ENCODE assay signal across 11 mouse cellular contexts in the genomic region with DNA sequence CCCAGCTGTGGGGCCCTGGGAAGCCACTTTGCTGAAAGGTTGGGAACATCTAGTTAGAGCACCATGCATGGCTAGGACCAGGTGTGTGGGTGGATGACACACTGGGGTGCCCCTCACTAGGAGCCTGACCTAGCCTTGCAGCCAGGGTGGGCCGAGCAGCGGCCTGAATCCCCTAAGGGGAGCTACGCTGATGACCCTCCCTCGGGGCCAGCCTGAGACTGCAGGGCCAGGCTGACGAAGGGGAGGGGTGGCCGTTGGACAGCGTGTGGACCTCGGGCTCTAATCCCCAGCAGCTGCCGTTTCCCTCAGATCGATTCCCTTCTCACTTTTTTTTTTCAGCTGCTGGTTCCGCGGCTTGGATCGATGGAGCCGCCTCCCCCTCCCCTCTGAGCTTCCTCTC. TPM values are rescaled to one million over a fixed set of nuclear protein-coding genes. Genes with fewer than 3 reads are reported as not detected.
DNase-seq lines count a peak whose midpoint lies in the region; ATAC-seq and TF ChIP-seq lines count a peak whose summit lies in the region.
"Had no signal": no experiment of that assay in that cellular context is flagged by ENCODE, and none has a peak within 500 bp of the region (broad histone marks: within the 10 kb centered on the region; RNA-seq: fewer than 3 reads in every experiment).

No protein-coding gene starts in this region.

- H3K4me3 ChIP-seq in forebrain, embryonic 10.5 days: peak overlapping the region; percentile 19; the same call in 1 of the 2 replicates
- H3K4me3 ChIP-seq in forebrain, embryonic 16.5 days (replicated peaks; ENCODE audit: low read length): no peak overlapping the region
- H3K4me3 ChIP-seq in MEL (ENCODE audit: control insufficient read depth in 1 of 2, insufficient read depth in 1 of 2, low read depth in 2 of 2, low read length in 2 of 2): no peak overlapping the region
- no peak overlapping the region for H3K4me3 ChIP-seq in hindbrain, embryonic 12.5 days
- peak overlapping the region; percentile 45 for H3K4me3 ChIP-seq in midbrain, embryonic 14.5 days (replicated peaks; ENCODE audit: low read depth, low read length)

- WGBS in forebrain, embryonic 10.5 days: 0% methylated on average over 14 of the region's 14 CpGs
- WGBS in forebrain, embryonic 16.5 days: 2% methylated on average over 14 of the region's 14 CpGs
- WGBS in hindbrain, embryonic 12.5 days: 0% methylated on average over 14 of the region's 14 CpGs
- 1% methylated on average over 14 of the region's 14 CpGs for WGBS in midbrain, embryonic 14.5 days

- no peak for ATAC-seq in forebrain, embryonic 16.5 days
- no peak for ATAC-seq in hindbrain, embryonic 12.5 days (ENCODE audit: low FRiP score)
- no peak for ATAC-seq in midbrain, embryonic 14.5 days (ENCODE audit: low FRiP score, low TSS enrichment)
- ATAC-seq in inflammation-experienced regulatory T-cells, adult 6 months: no peak

- peaks cover 100% of the 10 kb centered on the region for H3K4me1 ChIP-seq in forebrain, embryonic 10.5 days
- H3K4me1 ChIP-seq in forebrain, embryonic 16.5 days (replicated peaks; ENCODE audit: control insufficient read depth, insufficient read depth, low read length): peaks cover 67% of the 10 kb centered on the region
- peaks cover 23 to 42% of the 10 kb centered on the region in 2 experiments; a peak in 3 of 4 replicates for H3K4me1 ChIP-seq in MEL (ENCODE audit: control insufficient read depth in 1 of 2, insufficient read depth in 2 of 2, low read length in 2 of 2)
- H3K4me1 ChIP-seq in hindbrain, embryonic 12.5 days: peaks cover 99% of the 10 kb centered on the region
- peaks cover 77% of the 10 kb centered on the region for H3K4me1 ChIP-seq in midbrain, embryonic 14.5 days (ENCODE audit: control insufficient read depth, insufficient read depth, low read length)

- H3K4me2 ChIP-seq in forebrain, embryonic 16.5 days (ENCODE audit: low read length): no peak overlapping the region
- H3K4me2 ChIP-seq in hindbrain, embryonic 12.5 days (replicated peaks): peak overlapping the region; percentile 58
- H3K4me2 ChIP-seq in midbrain, embryonic 14.5 days (ENCODE audit: low read length): peak overlapping the region; percentile 70

- intact Hi-C loops in gastrocnemius, postnatal 36 days (cut with DNase I): no loop called here

- TF ChIP-seq CTCF in MEL (IDR thresholded peaks at IDR 0.05 in 2 of 3, conservative IDR thresholded peaks at IDR 0.05 in 1 of 3; ENCODE audit: control insufficient read depth in 1 of 3, insufficient read depth in 1 of 3, low read depth in 2 of 3, low read length in 3 of 3, poor library complexity in 1 of 3, severe bottlenecking in 1 of 3): no peak

- peak overlapping the region; percentile 80 for H3K27ac ChIP-seq in forebrain, embryonic 10.5 days
- no peak overlapping the region for H3K27ac ChIP-seq in forebrain, embryonic 16.5 days (ENCODE audit: low read length)
- H3K27ac ChIP-seq in MEL (ENCODE audit: control insufficient read depth, low read depth, low read length): peak overlapping the region; percentile 4; the same call in 1 of the 2 replicates
- peak overlapping the region; percentile 65 for H3K27ac ChIP-seq in hindbrain, embryonic 12.5 days
- H3K27ac ChIP-seq in midbrain, embryonic 14.5 days (replicated peaks; ENCODE audit: low read depth, low read length): peak overlapping the region; percentile 90
- H3K27ac ChIP-seq: liver, embryonic 14.5 days had no signal

- no peak for TF ChIP-seq EP300 in MEL (IDR thresholded peaks at IDR 0.05; ENCODE audit: low read depth in 1 of 2, low read length in 2 of 2)

- no peak for TF ChIP-seq POLR2A in MEL (IDR thresholded peaks at IDR 0.05; ENCODE audit: control insufficient read depth in 1 of 2, insufficient read depth in 1 of 2, low read depth in 1 of 2, low read length in 2 of 2, poor library complexity in 1 of 2)

- H3K9ac ChIP-seq in forebrain, embryonic 16.5 days (replicated peaks; ENCODE audit: low read depth, low read length): no peak overlapping the region
- H3K9ac ChIP-seq in MEL (ENCODE audit: control insufficient read depth, low read depth, low read length, poor library complexity, severe bottlenecking): peak overlapping the region; percentile 19; the same call in 1 of the 2 replicates
- peak overlapping the region; percentile 2; the same call in 1 of the 2 replicates for H3K9ac ChIP-seq in hindbrain, embryonic 12.5 days
- H3K9ac ChIP-seq in midbrain, embryonic 14.5 days (replicated peaks; ENCODE audit: low read length): peak overlapping the region; percentile 41
- H3K9ac ChIP-seq: liver, embryonic 14.5 days had no signal

- peaks cover 100% of the 10 kb centered on the region for H3K27me3 ChIP-seq in forebrain, embryonic 10.5 days (ENCODE audit: poor library complexity, severe bottlenecking)
- H3K27me3 ChIP-seq in forebrain, embryonic 16.5 days (replicated peaks; ENCODE audit: control insufficient read depth, insufficient read depth, low read length): peaks cover 30% of the 10 kb centered on the region
- H3K27me3 ChIP-seq in MEL (ENCODE audit: control insufficient read depth in 1 of 2, insufficient read depth in 2 of 2, low read length in 2 of 2): peaks cover 2 to 3% of the 10 kb centered on the region in 2 experiments; a peak in 2 of 4 replicates
- peaks cover 72% of the 10 kb centered on the region for H3K27me3 ChIP-seq in hindbrain, embryonic 12.5 days
- H3K27me3 ChIP-seq in midbrain, embryonic 14.5 days (ENCODE audit: control insufficient read depth, insufficient read depth, low read length): peaks cover 9% of the 10 kb centered on the region; the same call in 1 of the 2 replicates

- TF ChIP-seq RAD21 in MEL (IDR thresholded peaks at IDR 0.05; ENCODE audit: low read depth, low read length): no peak

- no peak for DNase-seq in forebrain, embryonic 10.5 days (ENCODE audit: extremely low spot score, low spot score)
- no peak for DNase-seq in MEL (ENCODE audit: low read depth, low spot score)
- DNase-seq in midbrain, embryonic 14.5 days: peak; percentile 47
- DNase-seq in gastrocnemius, postnatal 10 days: no peak
- no peak for DNase-seq in gastrocnemius, postnatal 36 days
- DNase-seq: kidney, adult 18-20 months had no signal

- H3K79me2 ChIP-seq in MEL (ENCODE audit: control insufficient read depth, insufficient read depth, low read length, poor library complexity): no peaks in the 10 kb centered on the region; the same call in 1 of the 2 replicates

- no peaks in the 10 kb centered on the region for H3K9me3 ChIP-seq in forebrain, embryonic 10.5 days
- no peaks in the 10 kb centered on the region for H3K9me3 ChIP-seq in forebrain, embryonic 16.5 days (ENCODE audit: control insufficient read depth, low read length)
- no peaks in the 10 kb centered on the region for H3K9me3 ChIP-seq in MEL (replicated peaks; ENCODE audit: insufficient read depth, low read length)
- H3K9me3 ChIP-seq in hindbrain, embryonic 12.5 days (replicated peaks): no peaks in the 10 kb centered on the region
- no peaks in the 10 kb centered on the region for H3K9me3 ChIP-seq in midbrain, embryonic 14.5 days (ENCODE audit: control insufficient read depth, low read length)

- H3K36me3 ChIP-seq in forebrain, embryonic 10.5 days (replicated peaks): no peaks in the 10 kb centered on the region
- no peaks in the 10 kb centered on the region for H3K36me3 ChIP-seq in forebrain, embryonic 16.5 days (ENCODE audit: control insufficient read depth, insufficient read depth)
- H3K36me3 ChIP-seq in MEL (ENCODE audit: control insufficient read depth in 1 of 2, insufficient read depth in 2 of 2, low read length in 2 of 2): peaks cover 0 to 27% of the 10 kb centered on the region in 2 experiments; a peak in 2 of 4 replicates
- no peaks in the 10 kb centered on the region for H3K36me3 ChIP-seq in hindbrain, embryonic 12.5 days
- no peaks in the 10 kb centered on the region for H3K36me3 ChIP-seq in midbrain, embryonic 14.5 days (ENCODE audit: control insufficient read depth, insufficient read depth, low read length)

RNA-seq across cellular contexts. Expression of a gene that starts 1.3 kb away (rescaled TPM):
- 3.1 and 3.4 TPM in 2 replicates for polyA plus RNA-seq in forebrain, embryonic 10.5 days (2016; fragmentation: Nextera tagmentation; extraction: Ambion mirVana)
- 4.0 and 7.2 TPM in 2 replicates for polyA plus RNA-seq in forebrain, embryonic 16.5 days (2015; fragmentation: Nextera tagmentation; extraction: Ambion mirVana)
- 0.19 TPM in 1 of 2 replicates, not detected in the other for total RNA-seq in MEL (2012; rRNA removed)
- under 1 TPM in 1 of 2 experiments, not detected in 1; 0.18 TPM for polyA plus RNA-seq in MEL (2012; ENCODE audit: insufficient read depth in 1 of 2, insufficient read length in 2 of 2, low read depth in 1 of 2, low replicate concordance in 2 of 2, missing spikeins in 1 of 2)
- polyA plus RNA-seq in hindbrain, embryonic 12.5 days (2016; fragmentation: Nextera tagmentation; extraction: Ambion mirVana): 18.3 and 19.0 TPM in 2 replicates
- 16.6 and 34.3 TPM in 2 replicates for polyA plus RNA-seq in midbrain, embryonic 14.5 days (2014; fragmentation: Nextera tagmentation; extraction: Ambion mirVana)
- polyA plus RNA-seq in inflammation-experienced regulatory T-cells, adult 6 months (2017; shearing (Covaris generic)): not detected
- not detected for total RNA-seq in gastrocnemius, postnatal 10 days (2021)
- total RNA-seq in gastrocnemius, postnatal 36 days (2021): not detected
- total RNA-seq: neutrophil, adult 5-6 weeks had no signal

RNA-seq across cellular contexts. Expression of a gene that starts 13.2 kb away (rescaled TPM):
- polyA plus RNA-seq in forebrain, embryonic 10.5 days (2016; fragmentation: Nextera tagmentation; extraction: Ambion mirVana): 55.9 and 60.1 TPM in 2 replicates
- 86.4 and 93.1 TPM in 2 replicates for polyA plus RNA-seq in forebrain, embryonic 16.5 days (2015; fragmentation: Nextera tagmentation; extraction: Ambion mirVana)
- total RNA-seq in MEL (2012; rRNA removed): 63.8 and 65.0 TPM in 2 replicates
- 100 to 1,000 TPM in 1 of 2 experiments, not detected in 1; 145 TPM for polyA plus RNA-seq in MEL (2012; ENCODE audit: insufficient read depth in 1 of 2, insufficient read length in 2 of 2, low read depth in 1 of 2, low replicate concordance in 2 of 2, missing spikeins in 1 of 2)
- polyA plus RNA-seq in hindbrain, embryonic 12.5 days (2016; fragmentation: Nextera tagmentation; extraction: Ambion mirVana): 73.1 and 74.1 TPM in 2 replicates
- polyA plus RNA-seq in midbrain, embryonic 14.5 days (2014; fragmentation: Nextera tagmentation; extraction: Ambion mirVana): 75.7 and 75.9 TPM in 2 replicates
- 10 to 100 TPM; 44.2 to 67.2 (median 62.7) TPM for polyA plus RNA-seq in inflammation-experienced regulatory T-cells, adult 6 months (2017; shearing (Covaris generic))
- 10 to 100 TPM; 35.6 to 39.7 TPM for total RNA-seq in gastrocnemius, postnatal 10 days (2021)
- total RNA-seq in gastrocnemius, postnatal 36 days (2021): 10 to 100 TPM; 35.4 to 35.5 TPM

RNA-seq across cellular contexts. Expression of a gene that starts 30.2 kb away (rescaled TPM):
- polyA plus RNA-seq in forebrain, embryonic 10.5 days (2016; fragmentation: Nextera tagmentation; extraction: Ambion mirVana): 20.1 and 20.5 TPM in 2 replicates
- polyA plus RNA-seq in forebrain, embryonic 16.5 days (2015; fragmentation: Nextera tagmentation; extraction: Ambion mirVana): 28.1 and 29.2 TPM in 2 replicates
- 23.9 and 32.3 TPM in 2 replicates for total RNA-seq in MEL (2012; rRNA removed)
- polyA plus RNA-seq in MEL (2012; ENCODE audit: insufficient read depth in 1 of 2, insufficient read length in 2 of 2, low read depth in 1 of 2, low replicate concordance in 2 of 2, missing spikeins in 1 of 2): 10 to 100 TPM in 1 of 2 experiments, not detected in 1; 49.0 TPM
- 39.2 and 41.5 TPM in 2 replicates for polyA plus RNA-seq in hindbrain, embryonic 12.5 days (2016; fragmentation: Nextera tagmentation; extraction: Ambion mirVana)
- 39.7 and 44.2 TPM in 2 replicates for polyA plus RNA-seq in midbrain, embryonic 14.5 days (2014; fragmentation: Nextera tagmentation; extraction: Ambion mirVana)
- 1 to 10 TPM; 5.5 to 6.9 (median 5.6) TPM for polyA plus RNA-seq in inflammation-experienced regulatory T-cells, adult 6 months (2017; shearing (Covaris generic))
- 10 to 100 TPM; 22.2 to 32.0 TPM for total RNA-seq in gastrocnemius, postnatal 10 days (2021)
- 1 to 10 TPM; 6.2 to 7.0 TPM for total RNA-seq in gastrocnemius, postnatal 36 days (2021)

RNA-seq across cellular contexts. Expression of a gene that starts 30.4 kb away (rescaled TPM):
- polyA plus RNA-seq in forebrain, embryonic 10.5 days (2016; fragmentation: Nextera tagmentation; extraction: Ambion mirVana): 4.5 and 6.1 TPM in 2 replicates
- 59.8 and 60.5 TPM in 2 replicates for polyA plus RNA-seq in forebrain, embryonic 16.5 days (2015; fragmentation: Nextera tagmentation; extraction: Ambion mirVana)
- 0.33 and 0.65 TPM in 2 replicates for total RNA-seq in MEL (2012; rRNA removed)
- 1 to 10 TPM in 1 of 2 experiments, not detected in 1; 1.4 TPM for polyA plus RNA-seq in MEL (2012; ENCODE audit: insufficient read depth in 1 of 2, insufficient read length in 2 of 2, low read depth in 1 of 2, low replicate concordance in 2 of 2, missing spikeins in 1 of 2)
- polyA plus RNA-seq in hindbrain, embryonic 12.5 days (2016; fragmentation: Nextera tagmentation; extraction: Ambion mirVana): 25.3 and 25.7 TPM in 2 replicates
- 42.9 and 55.9 TPM in 2 replicates for polyA plus RNA-seq in midbrain, embryonic 14.5 days (2014; fragmentation: Nextera tagmentation; extraction: Ambion mirVana)
- under 1 TPM in 1 of 3 experiments, not detected in 2; 0.24 TPM for polyA plus RNA-seq in inflammation-experienced regulatory T-cells, adult 6 months (2017; shearing (Covaris generic))
- total RNA-seq in gastrocnemius, postnatal 10 days (2021): under 1 TPM; 0.68 to 0.87 TPM
- under 1 TPM; 0.12 to 0.26 TPM for total RNA-seq in gastrocnemius, postnatal 36 days (2021)

RNA-seq across cellular contexts. Expression of a gene that starts 57.3 kb away (rescaled TPM):
- polyA plus RNA-seq in forebrain, embryonic 10.5 days (2016; fragmentation: Nextera tagmentation; extraction: Ambion mirVana): 34.5 and 35.8 TPM in 2 replicates
- 19.6 and 21.6 TPM in 2 replicates for polyA plus RNA-seq in forebrain, embryonic 16.5 days (2015; fragmentation: Nextera tagmentation; extraction: Ambion mirVana)
- 0.08 TPM in 1 of 2 replicates, not detected in the other for total RNA-seq in MEL (2012; rRNA removed)
- polyA plus RNA-seq in MEL (2012; ENCODE audit: insufficient read depth in 1 of 2, insufficient read length in 2 of 2, low read depth in 1 of 2, low replicate concordance in 2 of 2, missing spikeins in 1 of 2): 1 to 10 TPM in 1 of 2 experiments, not detected in 1; 1.2 TPM
- polyA plus RNA-seq in hindbrain, embryonic 12.5 days (2016; fragmentation: Nextera tagmentation; extraction: Ambion mirVana): 63.4 and 66.4 TPM in 2 replicates
- 22.0 and 24.1 TPM in 2 replicates for polyA plus RNA-seq in midbrain, embryonic 14.5 days (2014; fragmentation: Nextera tagmentation; extraction: Ambion mirVana)
- not detected for polyA plus RNA-seq in inflammation-experienced regulatory T-cells, adult 6 months (2017; shearing (Covaris generic))
- total RNA-seq in gastrocnemius, postnatal 10 days (2021): 100 to 1,000 TPM; 107 to 122 TPM
- 10 to 100 TPM; 41.4 to 52.1 TPM for total RNA-seq in gastrocnemius, postnatal 36 days (2021)
- total RNA-seq: neutrophil, adult 5-6 weeks had no signal

Comparison
In these comparisons a context has a peak if more than half of its experiments do, and no peak if none do; other contexts are left out.
1. H3K4me3 ChIP-seq: peak in forebrain, embryonic 10.5 days (single experiment) and midbrain, embryonic 14.5 days (single experiment); none in forebrain, embryonic 16.5 days (single experiment), MEL (0 of 2) and hindbrain, embryonic 12.5 days (single experiment).